Mouse (Mus musculus): ENCODE measurements at regions not wholly inside any gene's neighbourhood (a gene's known extent, or its start where the extent isn't known, plus 50 kb on each side); places are given as distances from the start of the nearest gene placed in this dataset.

- DNase-seq = no peak
These were observed 130.7 kb upstream of the Fggy start for GRCm38 (mm10) chr4:95426563-95426962.

- DNase-seq = no peak
These were observed 122.8 kb upstream of the Fggy start for GRCm38 (mm10) chr4:95434543-95434942.

- no peak for DNase-seq
These were observed 122.2 kb upstream of the Fggy start for GRCm38 (mm10) chr4:95435080-95435479.

- DNase-seq = no peak
These were observed 117.5 kb upstream of the Fggy start for GRCm38 (mm10) chr4:95439834-95440233.

- no peak for DNase-seq
These were observed 113.2 kb upstream of the Fggy start for GRCm38 (mm10) chr4:95443854-95444811.

GRCm38 (mm10) chr4:95450286-95450685 lies 107.0 kb upstream of the Fggy start:
- no peak for DNase-seq

- no peak for DNase-seq
These were observed 105.5 kb upstream of the Fggy start for GRCm38 (mm10) chr4:95451831-95452230.

GRCm38 (mm10) chr4:95456318-95456717 lies 101.0 kb upstream of the Fggy start:
- no peak for DNase-seq

GRCm38 (mm10) chr4:95456943-95457342 lies 100.4 kb upstream of the Fggy start:
- DNase-seq = no peak

- no peak for DNase-seq
These were observed 94.8 kb upstream of the Fggy start for GRCm38 (mm10) chr4:95462476-95462875.

GRCm38 (mm10) chr4:95463082-95463825 lies 94.1 kb upstream of the Fggy start:
- no peak for DNase-seq

GRCm38 (mm10) chr4:95466647-95467046 lies 90.7 kb upstream of the Fggy start:
- no peak for DNase-seq

GRCm38 (mm10) chr4:95467526-95467925 lies 89.8 kb upstream of the Fggy start:
- no peak for DNase-seq

- no peak for DNase-seq
These were observed 82.4 kb upstream of the Fggy start for GRCm38 (mm10) chr4:95474726-95475406.

- no peak for DNase-seq
These were observed 81.1 kb upstream of the Fggy start for GRCm38 (mm10) chr4:95476071-95476724.

GRCm38 (mm10) chr4:95483571-95483970 lies 73.7 kb upstream of the Fggy start:
- DNase-seq = no peak

GRCm38 (mm10) chr4:95487323-95487722 lies 70.0 kb upstream of the Fggy start:
- DNase-seq = no peak

- DNase-seq = no peak
These were observed 69.3 kb upstream of the Fggy start for GRCm38 (mm10) chr4:95487969-95488368.

- no peak for DNase-seq
These were observed 68.2 kb upstream of the Fggy start for GRCm38 (mm10) chr4:95489059-95489458.

- DNase-seq = no peak
These were observed 57.0 kb upstream of the Fggy start for GRCm38 (mm10) chr4:95500265-95500664.

- no peak for DNase-seq
These were observed 56.1 kb upstream of the Fggy start for GRCm38 (mm10) chr4:95501164-95501563.

- DNase-seq = no peak
These were observed 50.0 kb upstream of the Fggy start for GRCm38 (mm10) chr4:95507141-95507945.

Data from right cerebral cortex, adult 18-20 months (tissue).